In the genomic region with DNA sequence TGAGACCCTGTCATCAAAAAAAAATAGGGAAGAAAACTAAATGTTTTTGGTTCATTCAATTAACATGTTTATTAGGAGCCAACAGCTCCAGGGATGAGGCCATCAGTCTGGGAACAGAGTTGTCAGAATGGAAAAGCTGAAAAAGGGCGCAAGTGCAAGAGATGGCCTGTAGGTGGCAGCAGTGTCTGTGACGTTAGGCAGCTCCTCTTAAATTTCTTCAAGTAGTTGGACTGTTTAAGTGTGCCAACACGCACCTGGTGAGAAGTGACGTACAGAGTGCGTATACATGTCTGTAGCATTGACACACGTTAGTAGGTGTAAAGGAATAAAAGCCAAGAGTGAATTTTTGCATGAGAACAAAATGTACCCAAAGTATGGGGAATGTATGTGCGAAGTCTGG, we compare ENCODE assay signal across 10 mouse cellular contexts. TPM values are rescaled to one million over a fixed set of nuclear protein-coding genes. Genes with fewer than 3 reads are reported as not detected.
DNase-seq lines count a peak whose midpoint lies in the region; TF ChIP-seq lines count a peak whose summit lies in the region.
"Had no signal": no experiment of that assay in that cellular context is flagged by ENCODE, and none has a peak within 500 bp of the region (broad histone marks: within the 10 kb centered on the region; RNA-seq: fewer than 3 reads in every experiment).

No protein-coding gene starts in this region.

- DNase-seq in heart, postnatal 4 days, result peak; percentile 70
- no peak for DNase-seq in heart, postnatal 25 days (ENCODE audit: low spot score)
- peak; percentile 51 for DNase-seq in T-cell, adult 2 months (ENCODE audit: low spot score)
- peak; percentile 62 for DNase-seq in embryo, embryonic 11.5 days (ENCODE audit: low read depth, low spot score)
- peak; percentile 71 for DNase-seq in kidney, postnatal 14 days
- peak; percentile 55 for DNase-seq in lung, postnatal 25 days (ENCODE audit: low spot score)
- DNase-seq in testis, postnatal 10 days (ENCODE audit: low spot score), result peak; percentile 76

- no peak overlapping the region for H3ac ChIP-seq in C2C12 (ENCODE audit: control insufficient read depth, insufficient read length, low read depth)

- peak; percentile 74 for TF ChIP-seq CTCF in C2C12 (IDR thresholded peaks at IDR 0.05; ENCODE audit: control insufficient read depth, insufficient read depth, insufficient read length)

- no peaks in the 10 kb centered on the region for H3K36me3 ChIP-seq in C2C12 (ENCODE audit: control insufficient read depth, insufficient read depth)
- H3K36me3 ChIP-seq: embryonic facial prominence, embryonic 13.5 days; limb, embryonic 13.5 days had no signal

- intact Hi-C loops in heart, postnatal 25 days (cut with DNase I), result loop anchor here (2.0 kb wide), 1 partner anchor 90 kb away; no protein-coding TSS in a partner anchor

- no peaks in the 10 kb centered on the region for H3K27me3 ChIP-seq in C2C12 (ENCODE audit: control insufficient read depth, insufficient read depth, insufficient read length)
- H3K27me3 ChIP-seq: embryonic facial prominence, embryonic 13.5 days; limb, embryonic 13.5 days had no signal

- H3K79me3 ChIP-seq in C2C12 (ENCODE audit: low read depth), result no peaks in the 10 kb centered on the region

- H3K79me2 ChIP-seq in C2C12 (ENCODE audit: control insufficient read depth, insufficient read depth), result no peaks in the 10 kb centered on the region

- H3K4me3 ChIP-seq in C2C12 (ENCODE audit: insufficient read depth, poor library complexity, severe bottlenecking), result no peak overlapping the region
- H3K4me3 ChIP-seq: embryonic facial prominence, embryonic 13.5 days; limb, embryonic 13.5 days had no signal

TF ChIP-seq in C2C12, 6 proteins besides CTCF, POLR2A, EP300 and RAD21:
- no peak for TF ChIP-seq CEBPB (IDR thresholded peaks at IDR 0.05; ENCODE audit: low read depth)
TF ChIP-seq in C2C12: peak in this region for 0.

RNA-seq across cellular contexts. Expression of gene Epb41, which starts 13.8 kb away (rescaled TPM):
- 100 to 1,000 TPM in 1 of 2 experiments, 10 to 100 TPM in 1; 88.1 to 142 TPM for total RNA-seq in heart, postnatal 4 days (2021)
- total RNA-seq in heart, postnatal 25 days (2021), result 100 to 1,000 TPM; 144 to 184 TPM
- 7.1 TPM for polyA plus RNA-seq in C2C12 (2012; fragmentation: generic; extraction: Trizol)

RNA-seq across cellular contexts. Expression of gene Gm10300, which starts 14.4 kb away (rescaled TPM):
- total RNA-seq in heart, postnatal 4 days (2021), result under 1 TPM; 0.11 to 0.12 TPM
- total RNA-seq in heart, postnatal 25 days (2021), result under 1 TPM in 1 of 2 experiments, not detected in 1; 0.17 TPM
- not detected for polyA plus RNA-seq in C2C12 (2012; fragmentation: generic; extraction: Trizol)
- polyA plus RNA-seq: limb, embryonic 13.5 days had no signal

RNA-seq across cellular contexts. Expression of gene Oprd1, which starts 55.4 kb away (rescaled TPM):
- total RNA-seq in heart, postnatal 4 days (2021), result under 1 TPM; 0.45 to 0.54 TPM
- total RNA-seq in heart, postnatal 25 days (2021), result under 1 TPM; 0.20 to 0.23 TPM
- polyA plus RNA-seq in C2C12 (2012; fragmentation: generic; extraction: Trizol), result 0.09 TPM
